Mouse (Mus musculus): ENCODE results near the gene Rnf167.

DNA sequence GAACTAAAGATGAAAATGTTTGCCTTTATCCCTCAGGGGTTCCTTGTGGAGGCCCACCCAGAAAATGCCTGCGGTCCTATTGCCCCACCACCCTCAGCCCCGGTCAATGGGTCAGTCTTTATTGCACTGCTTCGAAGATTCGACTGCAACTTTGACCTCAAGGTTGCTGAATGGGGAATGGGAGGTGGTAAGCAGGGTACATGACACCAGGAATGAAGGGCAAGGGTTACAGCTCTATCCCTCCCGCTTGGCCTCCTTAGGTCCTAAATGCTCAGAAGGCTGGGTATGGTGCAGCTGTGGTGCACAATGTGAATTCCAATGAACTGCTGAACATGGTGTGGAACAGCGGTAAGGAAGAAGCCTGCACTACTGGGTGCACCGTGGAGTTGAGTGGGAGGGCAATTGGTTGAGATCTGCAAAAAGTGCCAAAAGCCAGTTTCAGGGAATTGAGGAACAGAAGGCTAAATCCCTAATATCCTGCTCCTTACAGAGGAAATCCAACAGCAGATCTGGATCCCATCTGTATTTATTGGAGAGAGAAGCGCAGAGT, 2.2 kb downstream of the Rnf167 start:
- TF ChIP-seq CTCF (IDR thresholded peaks at IDR 0.05; ENCODE audit: borderline replicate concordance, extremely low read depth, insufficient read depth, insufficient read length) (no peak), POLR2A (IDR thresholded peaks at IDR 0.05; ENCODE audit: borderline replicate concordance, extremely low read depth, insufficient read depth, insufficient read length, poor library complexity, severe bottlenecking) (no peak)

All from brain, embryonic 14.5 days (tissue).